Mouse (Mus musculus) forebrain, embryonic 15.5 days (tissue): ENCODE results near the gene Pip5k1b. TPM values are rescaled to one million over a fixed set of nuclear protein-coding genes. Genes with fewer than 3 reads are reported as not detected.

Experiments
- ATAC-seq: fragments of 200-750 bp; cut with Nextera tagmentation; replicated peaks from 2 replicates; pipeline ENCODE4 v1.8.0; 2017; ENCODE audit warnings: mild to moderate bottlenecking, moderate TSS enrichment, moderate library complexity
- H3K27ac ChIP-seq: fragments of 300-500 bp; sonication (generic); replicated peaks from 2 replicates; pipeline ENCODE4 v1.5.1; 2015; ENCODE audit warnings: mild to moderate bottlenecking, inconsistent platforms
- H3K27me3 ChIP-seq: fragments of 300-500 bp; sonication (generic); 2 replicates; pipeline ENCODE4 v1.6.1; 2015; ENCODE audit warnings: inconsistent platforms
- H3K36me3 ChIP-seq: fragments of 300-500 bp; sonication (generic); 2 replicates; pipeline ENCODE4 v1.6.1; 2015; ENCODE audit warnings: mild to moderate bottlenecking, inconsistent platforms
- H3K4me1 ChIP-seq: fragments of 300-500 bp; sonication (generic); 2 replicates; pipeline ENCODE4 v1.6.1; 2015; ENCODE audit warnings: inconsistent platforms
- H3K4me2 ChIP-seq: fragments of 300-500 bp; sonication (generic); replicated peaks from 2 replicates; pipeline ENCODE4 v1.6.1; 2015; ENCODE audit warnings: mild to moderate bottlenecking, inconsistent platforms
- H3K4me3 ChIP-seq: fragments of 300-500 bp; sonication (generic); 2 replicates; pipeline ENCODE4 v1.5.1; 2015; ENCODE audit warnings: mild to moderate bottlenecking, inconsistent platforms
- H3K9ac ChIP-seq: fragments of 300-500 bp; sonication (generic); replicated peaks from 2 replicates; pipeline ENCODE4 v1.6.1; 2015; ENCODE audit warnings: mild to moderate bottlenecking, inconsistent platforms
- H3K9me3 ChIP-seq: fragments of 300-500 bp; sonication (generic); 2 replicates; pipeline ENCODE4 v1.6.1; 2016; ENCODE audit warnings: inconsistent platforms
- WGBS: fragments of 180-500 bp; shearing (Covaris S2); methylation state at CpG from one replicate; pipeline ENCODE4 v1.1.7; 2015; ENCODE audit warnings: mixed read lengths; 5-methylcytosine and 5-hydroxymethylcytosine counted together
- polyA plus RNA-seq: library from polyadenylated mRNA; unstranded; fragments of >200 nt; fragmentation: Nextera tagmentation; extraction: Ambion mirVana; gene quantifications from 2 replicates; pipeline ENCODE4 v1.2.1, GENCODE M21; 2015

Pip5k1b gene
- polyA plus RNA-seq, 1 experiment from 2014 or later: 1.7 TPM

- ATAC-seq: peak; percentile 71; the same call in 1 of the 2 replicates
- Histone ChIP-seq H3K4me2 (peak overlapping the region; percentile 30), H3K4me1 (peaks cover 33% of the 10 kb centered on the region), H3K9ac (peak overlapping the region; percentile 17; the same call in 1 of the 2 replicates), H3K4me3 (peak overlapping the region; percentile 1; the same call in 1 of the 2 replicates), H3K36me3 (no peaks in the 10 kb centered on the region), H3K9me3 (no peaks in the 10 kb centered on the region), H3K27ac (peak overlapping the region; percentile 72), H3K27me3 (no peaks in the 10 kb centered on the region)
- WGBS: 7% methylated on average over 13 of the region's 13 CpGs
These were observed 102.3 kb downstream of the Pip5k1b start for GRCm38 (mm10) chr19:24453379-24453778.

- Histone ChIP-seq H3K4me1 (peaks cover 33% of the 10 kb centered on the region), H3K27me3 (no peaks in the 10 kb centered on the region), H3K36me3 (no peaks in the 10 kb centered on the region), H3K9me3 (no peaks in the 10 kb centered on the region), H3K4me2 (no peak overlapping the region), H3K4me3 (no peak overlapping the region), H3K9ac (no peak overlapping the region; the same call in 1 of the 2 replicates), H3K27ac (peak overlapping the region; percentile 77)
- 14% methylated on average over 3 of the region's 3 CpGs for WGBS
- ATAC-seq: peak; percentile 65
These were observed 103.2 kb downstream of the Pip5k1b start for GRCm38 (mm10) chr19:24452441-24452898.

GRCm38 (mm10) chr19:24451626-24452025 lies 104.0 kb downstream of the Pip5k1b start:
- Histone ChIP-seq H3K9ac (no peak overlapping the region), H3K4me3 (no peak overlapping the region), H3K4me2 (no peak overlapping the region), H3K36me3 (no peaks in the 10 kb centered on the region), H3K27ac (no peak overlapping the region), H3K27me3 (no peaks in the 10 kb centered on the region), H3K4me1 (peaks cover 31% of the 10 kb centered on the region), H3K9me3 (no peaks in the 10 kb centered on the region)
- 82% methylated on average over 3 of the region's 3 CpGs for WGBS
- no peak for ATAC-seq

GRCm38 (mm10) chr19:24450740-24451139 lies 104.9 kb downstream of the Pip5k1b start:
- Histone ChIP-seq H3K4me3 (no peak overlapping the region), H3K4me1 (peaks cover 23% of the 10 kb centered on the region), H3K36me3 (no peaks in the 10 kb centered on the region), H3K9ac (no peak overlapping the region), H3K27me3 (no peaks in the 10 kb centered on the region), H3K4me2 (no peak overlapping the region), H3K27ac (no peak overlapping the region), H3K9me3 (no peaks in the 10 kb centered on the region)
- ATAC-seq: no peak
- WGBS: 88% methylated on average over 8 of the region's 8 CpGs

GRCm38 (mm10) chr19:24444322-24444721 lies 111.3 kb downstream of the Pip5k1b start:
- no peak for ATAC-seq
- 94% methylated on average over 3 of the region's 3 CpGs for WGBS

GRCm38 (mm10) chr19:24439715-24440114 lies 116.0 kb downstream of the Pip5k1b start:
- Histone ChIP-seq H3K36me3 (no peaks in the 10 kb centered on the region), H3K27me3 (no peaks in the 10 kb centered on the region), H3K9me3 (no peaks in the 10 kb centered on the region), H3K4me3 (no peak overlapping the region), H3K4me1 (no peaks in the 10 kb centered on the region), H3K9ac (no peak overlapping the region), H3K4me2 (no peak overlapping the region), H3K27ac (no peak overlapping the region)
- ATAC-seq: no peak
- WGBS: 64% methylated on average over 4 of the region's 4 CpGs

More at GRCm38 (mm10) chr19:24444322-24444721, 111.3 kb downstream of the Pip5k1b start:
- Histone ChIP-seq H3K4me3 (no peak overlapping the region), H3K36me3 (no peaks in the 10 kb centered on the region), H3K4me1 (no peaks in the 10 kb centered on the region), H3K4me2 (no peak overlapping the region), H3K9ac (no peak overlapping the region), H3K9me3 (no peaks in the 10 kb centered on the region), H3K27ac (no peak overlapping the region), H3K27me3 (no peaks in the 10 kb centered on the region)

DNA sequence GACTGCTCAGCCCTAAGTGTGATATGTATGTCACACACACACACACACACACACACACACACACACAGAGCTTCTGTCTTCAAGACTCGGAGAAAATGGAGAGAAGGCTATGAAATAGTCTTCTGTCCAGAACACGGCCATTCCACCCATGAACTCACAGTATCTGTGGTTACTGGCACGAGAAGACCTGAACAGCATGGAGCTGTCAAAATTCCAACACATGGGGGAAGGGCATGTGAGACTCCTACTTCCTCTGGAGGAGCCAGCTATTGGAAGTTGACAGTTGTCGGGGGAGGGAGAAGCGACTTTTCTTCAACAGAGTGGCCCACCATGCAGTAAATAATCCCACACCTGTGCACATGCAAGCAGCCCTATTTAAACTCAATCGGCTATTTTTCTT lies 121.4 kb downstream of the Pip5k1b start:
- no peak overlapping the region for H3K27ac ChIP-seq
- H3K4me1 ChIP-seq: no peaks in the 10 kb centered on the region
- no peak overlapping the region for H3K4me2 ChIP-seq
- no peaks in the 10 kb centered on the region for H3K36me3 ChIP-seq
- no peak overlapping the region for H3K4me3 ChIP-seq
- no peak for ATAC-seq
- no peaks in the 10 kb centered on the region for H3K27me3 ChIP-seq
- H3K9me3 ChIP-seq: no peaks in the 10 kb centered on the region
- WGBS: 88% methylated on average over 6 of the region's 6 CpGs
- no peak overlapping the region for H3K9ac ChIP-seq

- Histone ChIP-seq H3K4me2 (no peak overlapping the region), H3K4me1 (no peaks in the 10 kb centered on the region), H3K27ac (no peak overlapping the region), H3K9ac (no peak overlapping the region), H3K9me3 (no peaks in the 10 kb centered on the region), H3K27me3 (no peaks in the 10 kb centered on the region), H3K36me3 (no peaks in the 10 kb centered on the region), H3K4me3 (no peak overlapping the region)
- WGBS: 80% methylated on average over 5 of the region's 5 CpGs
- ATAC-seq: no peak
These were observed 123.2 kb downstream of the Pip5k1b start for GRCm38 (mm10) chr19:24432447-24432846.

DNA sequence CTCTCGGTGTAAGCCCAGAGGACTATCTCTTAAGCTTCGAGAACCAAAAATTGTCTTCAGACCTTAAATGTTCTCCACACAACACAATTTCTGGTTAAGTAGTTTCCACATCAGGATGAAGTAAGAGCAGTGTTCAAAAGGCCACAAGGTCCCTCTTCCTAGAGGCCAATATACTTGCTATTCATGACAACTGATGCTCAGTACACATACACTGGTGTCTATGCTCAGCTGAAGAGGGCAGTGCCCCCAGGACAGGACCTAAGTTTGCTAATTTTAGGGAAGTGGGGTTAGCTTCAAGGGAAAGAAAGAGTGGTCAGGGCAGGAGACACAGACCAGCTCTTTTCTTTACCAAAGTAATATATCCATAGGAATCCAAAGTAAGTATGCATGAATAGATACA lies 124.3 kb downstream of the Pip5k1b start:
- no peaks in the 10 kb centered on the region for H3K9me3 ChIP-seq
- no peaks in the 10 kb centered on the region for H3K27me3 ChIP-seq
- H3K36me3 ChIP-seq: no peaks in the 10 kb centered on the region
- H3K4me3 ChIP-seq: no peak overlapping the region
- no peak overlapping the region for H3K27ac ChIP-seq
- no peak overlapping the region for H3K4me2 ChIP-seq
- WGBS: 97% methylated on average over 2 of the region's 2 CpGs
- ATAC-seq: no peak
- no peaks in the 10 kb centered on the region for H3K4me1 ChIP-seq
- H3K9ac ChIP-seq: no peak overlapping the region

DNA sequence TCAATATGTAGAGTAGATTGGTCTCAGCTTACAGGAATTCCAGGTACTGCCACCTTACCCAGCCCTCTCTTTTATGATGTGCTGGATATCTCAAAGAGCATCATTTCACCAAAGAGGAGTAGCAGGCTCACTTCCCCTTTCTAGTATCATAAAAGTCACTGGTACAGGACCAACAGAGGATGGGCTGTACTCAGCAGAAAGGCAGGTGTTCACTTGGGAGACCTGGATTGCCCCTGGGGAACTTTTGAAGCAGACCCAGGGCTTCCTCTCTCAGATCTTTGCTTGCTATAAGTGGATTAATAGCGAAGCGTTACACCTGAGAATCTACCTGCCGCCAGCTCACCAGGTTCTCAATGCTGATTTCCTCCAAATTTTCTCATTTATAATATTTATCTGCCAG lies 127.7 kb downstream of the Pip5k1b start:
- H3K9me3 ChIP-seq: no peaks in the 10 kb centered on the region
- 90% methylated on average over 3 of the region's 3 CpGs for WGBS
- H3K27me3 ChIP-seq: no peaks in the 10 kb centered on the region
- no peak overlapping the region for H3K27ac ChIP-seq
- no peaks in the 10 kb centered on the region for H3K36me3 ChIP-seq
- H3K4me3 ChIP-seq: no peak overlapping the region
- H3K4me2 ChIP-seq: no peak overlapping the region
- no peak overlapping the region for H3K9ac ChIP-seq
- ATAC-seq: no peak
- no peaks in the 10 kb centered on the region for H3K4me1 ChIP-seq

DNA sequence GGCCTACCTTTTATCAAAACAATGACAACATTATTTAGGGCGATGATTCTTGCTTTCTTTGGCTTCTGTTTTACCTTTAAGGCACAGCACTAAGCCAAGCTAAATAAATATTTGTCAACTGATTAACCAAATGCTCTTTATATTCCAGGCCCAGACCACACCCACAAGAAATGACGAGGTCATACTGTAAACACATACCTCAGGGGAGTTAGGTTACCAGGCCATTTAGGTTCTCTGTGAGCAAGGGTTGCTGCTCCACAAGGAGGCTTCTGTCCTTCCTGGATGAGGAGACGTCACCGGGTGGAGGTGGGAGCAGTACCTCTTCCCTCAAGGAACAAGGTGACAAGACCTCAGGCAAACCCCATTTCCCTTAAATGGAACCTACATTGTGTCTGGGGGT lies 128.4 kb downstream of the Pip5k1b start:
- no peaks in the 10 kb centered on the region for H3K27me3 ChIP-seq
- H3K27ac ChIP-seq: no peak overlapping the region
- H3K36me3 ChIP-seq: no peaks in the 10 kb centered on the region
- H3K9ac ChIP-seq: no peak overlapping the region
- H3K4me3 ChIP-seq: no peak overlapping the region
- H3K4me1 ChIP-seq: no peaks in the 10 kb centered on the region
- H3K9me3 ChIP-seq: no peaks in the 10 kb centered on the region
- H3K4me2 ChIP-seq: no peak overlapping the region
- 75% methylated on average over 4 of the region's 4 CpGs for WGBS
- no peak for ATAC-seq

DNA sequence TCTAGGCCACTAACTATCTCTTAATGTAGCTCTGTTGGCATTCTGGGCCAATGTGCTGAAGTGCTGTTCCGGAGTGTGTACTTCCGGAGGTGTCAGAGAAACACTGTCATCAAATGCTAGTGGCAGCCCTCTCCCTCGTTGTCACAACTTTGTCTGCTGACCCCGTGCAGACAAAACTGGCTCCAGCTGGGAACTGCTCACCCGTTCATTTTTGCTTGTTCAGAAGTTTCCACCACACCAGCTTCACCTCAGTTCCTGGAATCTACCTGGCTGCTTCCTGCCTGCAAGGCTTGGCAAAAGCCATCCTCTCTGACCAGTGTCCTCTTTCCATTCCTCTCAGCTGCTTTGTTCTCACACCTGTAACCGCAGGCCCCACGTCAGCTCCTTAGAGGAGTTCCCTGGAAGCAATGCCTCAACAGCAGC lies 128.9 kb downstream of the Pip5k1b start:
- ATAC-seq: no peak
- Histone ChIP-seq H3K4me3 (no peak overlapping the region), H3K4me2 (no peak overlapping the region), H3K27ac (no peak overlapping the region), H3K4me1 (no peaks in the 10 kb centered on the region), H3K9ac (no peak overlapping the region), H3K9me3 (no peaks in the 10 kb centered on the region), H3K27me3 (no peaks in the 10 kb centered on the region), H3K36me3 (no peaks in the 10 kb centered on the region)
- 78% methylated on average over 7 of the region's 7 CpGs for WGBS

GRCm38 (mm10) chr19:24418030-24418429 lies 137.6 kb downstream of the Pip5k1b start:
- no peaks in the 10 kb centered on the region for H3K27me3 ChIP-seq
- H3K27ac ChIP-seq: no peak overlapping the region
- no peak overlapping the region for H3K4me3 ChIP-seq
- no peak for ATAC-seq
- H3K4me2 ChIP-seq: no peak overlapping the region
- H3K4me1 ChIP-seq: 0 out of 2 replicates have a peak, but pooled peaks cover 10% of the 10 kb centered on the region
- no peaks in the 10 kb centered on the region for H3K36me3 ChIP-seq
- H3K9me3 ChIP-seq: no peaks in the 10 kb centered on the region
- H3K9ac ChIP-seq: no peak overlapping the region
- WGBS: 61% methylated on average over 3 of the region's 3 CpGs
